Mouse (Mus musculus) v-Abl transformed pro-B cells (cell line): ENCODE measurements around the gene Usp17le.
"Not testable (repeated sequence)": the region's sequence is repeated elsewhere in the genome, so short reads cannot be mapped to it uniquely, and the experiment has no call there.

Experiments used
- in situ Hi-C, 2 experiments: fragments of 400-800 bp; cut with MboI; formaldehyde crosslinking; loops; one replicate each; pipeline ENCODE4 v1.15.1; 2025; ENCODE audit not compliant: unreplicated experiment in 2 of 2

Gene Usp17le

DNA sequence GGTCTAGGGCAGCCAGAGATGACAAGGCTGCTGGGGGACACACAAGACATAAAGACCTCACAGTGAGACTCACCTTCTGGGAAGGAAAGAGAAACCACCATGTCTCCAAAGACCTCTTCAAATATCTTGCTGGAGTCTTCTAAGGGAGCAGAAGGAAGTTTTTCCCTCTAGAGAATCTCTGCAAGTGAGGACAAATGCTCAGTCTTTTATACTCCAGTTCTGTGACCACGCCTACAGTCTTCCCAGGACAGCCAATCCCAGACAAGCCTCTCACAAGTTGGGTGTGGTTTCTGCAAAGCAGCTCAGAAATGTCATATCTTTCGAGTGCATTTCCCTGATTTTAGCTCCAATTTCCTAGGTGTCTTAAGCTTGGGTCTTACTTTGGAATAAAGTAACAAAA, at the start of gene Usp17le:
Gene Usp17le (minus strand): TSS at position 101 of the 400 bp plus-strand sequence.
- in situ Hi-C loops = not testable (repeated sequence)

DNA sequence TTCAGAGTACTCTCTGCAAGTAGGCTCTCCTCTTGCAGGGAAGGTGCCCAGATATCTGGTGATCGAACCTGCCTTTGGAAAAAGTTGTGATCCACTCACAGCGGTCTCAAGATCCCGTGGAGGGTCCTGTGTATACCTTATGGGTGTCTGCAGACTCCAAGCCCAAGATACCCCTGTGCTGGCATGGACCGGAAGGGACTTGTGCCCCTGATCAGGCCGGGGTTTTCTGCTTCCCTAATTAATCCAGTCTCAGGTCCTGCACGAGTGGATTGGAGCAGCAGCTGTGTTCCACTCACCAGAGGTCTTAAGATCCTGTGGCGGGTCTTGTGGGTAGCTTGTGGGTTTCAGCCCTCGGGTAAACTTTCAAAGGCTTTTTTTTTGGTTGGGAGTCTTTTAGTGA, 33.1 kb upstream of the Usp17le start:
- in situ Hi-C loops = not testable (repeated sequence)

DNA sequence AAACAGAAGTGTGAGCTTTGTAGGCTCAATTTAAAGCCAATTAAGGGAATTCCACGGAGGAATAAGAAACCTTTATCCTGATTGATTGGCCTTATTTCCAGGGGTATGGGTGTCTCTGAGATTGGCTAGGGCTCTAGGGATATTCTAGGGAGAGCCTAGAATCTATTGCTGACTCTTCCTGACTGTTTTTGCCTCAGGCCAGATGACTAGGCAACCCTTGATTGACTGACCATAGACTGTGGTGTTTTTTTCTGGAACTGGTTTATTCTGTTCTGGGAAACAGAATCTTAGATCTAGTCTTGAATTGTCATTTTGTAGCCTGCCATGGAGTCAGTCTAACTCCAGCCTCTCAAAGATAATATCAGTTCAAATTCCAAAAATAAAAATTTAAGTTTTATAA, 13.5 kb upstream of the Usp17le start:
- in situ Hi-C loops = no loop called here
